Mouse (Mus musculus) heart, embryonic 13.5 days (tissue): ENCODE measurements around the gene Arhgef7. TPM values are rescaled to one million over a fixed set of nuclear protein-coding genes. Genes with fewer than 3 reads are reported as not detected.

ENCODE experiments used
- ATAC-seq: fragments of 200-750 bp; cut with Nextera tagmentation; 2 replicates; pipeline ENCODE4 v1.8.0; 2017; ENCODE audit warnings: moderate TSS enrichment; ENCODE audit not compliant: insufficient number of reproducible peaks, low FRiP score, low TSS enrichment; ENCODE audit errors: extremely low read depth
- H3K27ac ChIP-seq: fragments of 300-500 bp; sonication (generic); replicated peaks from 2 replicates; pipeline ENCODE4 v1.5.1; 2015; ENCODE audit warnings: moderate library complexity, mild to moderate bottlenecking, inconsistent platforms
- H3K27me3 ChIP-seq: fragments of 300-500 bp; sonication (generic); replicated peaks from 2 replicates; pipeline ENCODE4 v1.6.1; 2015; ENCODE audit warnings: mild to moderate bottlenecking, inconsistent platforms
- H3K36me3 ChIP-seq: fragments of 300-500 bp; sonication (generic); 2 replicates; pipeline ENCODE4 v1.6.1; 2015; ENCODE audit warnings: mild to moderate bottlenecking, inconsistent platforms
- H3K4me1 ChIP-seq: fragments of 300-500 bp; sonication (generic); 2 replicates; pipeline ENCODE4 v1.6.1; 2015; ENCODE audit warnings: inconsistent platforms
- H3K4me2 ChIP-seq: fragments of 300-500 bp; sonication (generic); 2 replicates; pipeline ENCODE4 v1.6.1; 2015; ENCODE audit warnings: inconsistent platforms, mild to moderate bottlenecking, moderate library complexity
- H3K4me3 ChIP-seq: fragments of 300-500 bp; sonication (generic); 2 replicates; pipeline ENCODE4 v1.5.1; 2015; ENCODE audit warnings: moderate library complexity, mild to moderate bottlenecking, inconsistent platforms
- H3K9ac ChIP-seq: fragments of 300-500 bp; sonication (generic); 2 replicates; pipeline ENCODE4 v1.6.1; 2015; ENCODE audit warnings: inconsistent platforms, mild to moderate bottlenecking, moderate library complexity
- H3K9me3 ChIP-seq: fragments of 300-500 bp; sonication (generic); 2 replicates; pipeline ENCODE4 v1.6.1; 2016; ENCODE audit warnings: inconsistent platforms
- WGBS: fragments of 180-500 bp; shearing (Covaris S2); methylation state at CpG from one replicate; pipeline ENCODE4 v1.1.7; 2015; ENCODE audit warnings: mixed read lengths; 5-methylcytosine and 5-hydroxymethylcytosine counted together
- polyA plus RNA-seq: library from polyadenylated mRNA; unstranded; fragments of >200 nt; fragmentation: Nextera tagmentation; extraction: Ambion mirVana; gene quantifications from 2 replicates; pipeline ENCODE4 v1.2.1, GENCODE M21; 2015

Gene Arhgef7
- polyA plus RNA-seq, 1 experiment from 2014 or later = 44.8 TPM

DNA sequence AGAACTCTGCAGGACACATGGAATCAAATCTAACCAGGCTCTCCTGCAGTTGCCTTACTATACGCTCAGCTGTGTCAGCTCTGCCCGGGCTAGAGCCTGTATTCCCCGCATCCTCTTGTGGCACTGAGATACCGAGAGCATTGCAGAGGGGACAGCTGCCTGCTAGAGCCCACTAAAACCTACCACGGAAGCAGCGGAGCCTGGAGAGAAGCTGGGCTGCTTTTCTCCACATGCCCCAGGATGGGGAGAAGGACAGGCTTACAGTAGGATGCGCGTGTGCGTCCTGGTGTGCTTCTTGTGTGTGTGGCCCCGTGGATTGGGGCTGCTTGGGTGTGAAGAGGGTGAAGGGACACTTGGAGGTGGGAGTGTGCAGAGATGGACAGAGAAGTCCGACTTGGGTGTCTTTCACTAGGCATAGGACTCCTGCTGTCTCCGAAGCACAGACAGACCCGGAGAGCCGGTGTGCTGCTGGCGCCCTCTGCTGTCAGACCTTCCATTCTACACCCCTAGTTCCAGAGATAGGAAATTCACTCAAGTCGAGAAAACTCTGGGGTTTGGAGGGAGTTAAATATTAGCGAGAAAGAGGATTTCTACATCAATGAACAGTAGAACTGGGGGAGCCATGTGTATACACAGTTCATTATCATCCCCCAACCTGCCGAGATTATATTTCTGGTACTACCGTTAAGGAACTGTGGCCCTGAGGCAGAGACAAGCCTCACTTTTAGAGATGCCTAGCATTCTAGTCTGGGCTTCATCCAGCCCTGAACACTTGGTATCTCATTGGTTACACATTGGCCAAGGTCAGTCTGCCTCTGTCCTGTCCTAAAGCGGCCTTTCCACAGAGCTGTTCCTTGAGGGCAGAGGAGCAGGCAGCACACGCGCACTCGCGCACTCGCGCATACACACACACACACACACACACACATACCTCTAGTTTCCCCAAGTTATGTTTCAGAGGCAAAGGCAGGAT, 27.2 kb upstream of the Arhgef7 start:
- H3K9me3 ChIP-seq = no peaks in the 10 kb centered on the region
- H3K27ac ChIP-seq = 0 out of 2 replicates have a peak overlapping the region, but pooled peaks have one; percentile 29
- H3K36me3 ChIP-seq = no peaks in the 10 kb centered on the region
- H3K4me1 ChIP-seq = peaks cover 20% of the 10 kb centered on the region
- peak; percentile 56; the same call in 1 of the 2 replicates for ATAC-seq
- H3K9ac ChIP-seq = peak overlapping the region; percentile 67
- peak overlapping the region; percentile 36 for H3K4me3 ChIP-seq
- WGBS = 33% methylated on average over 26 of the region's 26 CpGs
- peaks cover 6% of the 10 kb centered on the region for H3K27me3 ChIP-seq
- peak overlapping the region; percentile 65 for H3K4me2 ChIP-seq

DNA sequence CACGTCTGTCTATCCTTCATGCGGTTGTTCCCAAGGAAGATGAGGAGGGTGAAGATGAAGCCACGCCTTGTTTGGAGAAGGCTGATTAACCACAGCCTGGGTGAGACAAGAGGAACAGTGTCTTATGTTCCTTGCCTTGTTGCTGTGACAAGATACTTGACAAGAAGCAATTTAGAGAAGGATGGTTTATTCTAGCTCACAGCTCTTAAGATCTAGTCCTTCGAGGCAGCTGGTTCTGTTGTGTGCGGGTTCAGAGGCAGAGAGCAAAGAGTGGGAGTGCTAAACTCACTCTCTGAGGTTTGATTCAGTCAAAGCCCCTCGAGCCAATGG, 26.5 kb upstream of the Arhgef7 start, which contains the start of gene 1700016D06Rik:
1700016D06Rik (minus strand) TSS at position 31 of the 330 bp plus-strand sequence.
- WGBS = 58% methylated on average over 6 of the region's 6 CpGs
- ATAC-seq = no peak
- Histone ChIP-seq H3K36me3 (no peaks in the 10 kb centered on the region), H3K27ac (0 out of 2 replicates have a peak within 1 kb of the TSS, but pooled peaks have one; percentile 29), H3K4me2 (peak within 1 kb of the TSS; percentile 65), H3K9ac (peak within 1 kb of the TSS; percentile 67), H3K27me3 (peaks cover 6% of the 10 kb centered on the region), H3K4me1 (peaks cover 22% of the 10 kb centered on the region), H3K9me3 (no peaks in the 10 kb centered on the region), H3K4me3 (peak within 1 kb of the TSS; percentile 36)

DNA sequence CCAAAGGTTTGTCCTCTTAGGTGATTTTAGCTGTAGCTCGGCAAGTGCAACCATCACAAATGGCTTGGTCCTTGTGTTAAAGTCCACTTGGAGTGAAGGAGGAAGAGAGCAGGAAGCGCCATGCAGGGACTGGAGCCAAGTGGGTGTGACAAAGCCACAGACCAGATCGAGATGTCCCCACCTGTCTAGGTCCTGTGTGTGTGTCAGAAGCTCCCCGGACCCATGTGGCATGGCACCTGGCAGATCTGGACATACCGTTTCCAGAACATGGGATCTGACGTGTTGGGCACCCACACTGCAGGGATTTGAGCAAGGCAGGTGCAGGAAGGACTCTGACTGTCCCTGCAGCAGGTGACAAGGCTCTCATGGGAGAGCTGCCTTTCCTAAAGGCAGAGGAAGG, 26.1 kb upstream of the Arhgef7 start:
- Histone ChIP-seq H3K9me3 (no peaks in the 10 kb centered on the region), H3K36me3 (no peaks in the 10 kb centered on the region), H3K4me1 (peaks cover 26% of the 10 kb centered on the region), H3K4me2 (no peak overlapping the region), H3K9ac (no peak overlapping the region), H3K27me3 (peaks cover 6% of the 10 kb centered on the region), H3K27ac (no peak overlapping the region), H3K4me3 (no peak overlapping the region)
- no peak for ATAC-seq
- WGBS = 77% methylated on average over 6 of the region's 6 CpGs

GRCm38 (mm10) chr8:11703789-11704188, 23.7 kb upstream of the Arhgef7 start:
- 81% methylated on average over 5 of the region's 5 CpGs for WGBS
- Histone ChIP-seq H3K4me2 (no peak overlapping the region), H3K4me3 (no peak overlapping the region), H3K4me1 (peaks cover 50% of the 10 kb centered on the region), H3K36me3 (no peaks in the 10 kb centered on the region), H3K27ac (no peak overlapping the region), H3K27me3 (peaks cover 6% of the 10 kb centered on the region), H3K9ac (no peak overlapping the region), H3K9me3 (no peaks in the 10 kb centered on the region)
- ATAC-seq = no peak

DNA sequence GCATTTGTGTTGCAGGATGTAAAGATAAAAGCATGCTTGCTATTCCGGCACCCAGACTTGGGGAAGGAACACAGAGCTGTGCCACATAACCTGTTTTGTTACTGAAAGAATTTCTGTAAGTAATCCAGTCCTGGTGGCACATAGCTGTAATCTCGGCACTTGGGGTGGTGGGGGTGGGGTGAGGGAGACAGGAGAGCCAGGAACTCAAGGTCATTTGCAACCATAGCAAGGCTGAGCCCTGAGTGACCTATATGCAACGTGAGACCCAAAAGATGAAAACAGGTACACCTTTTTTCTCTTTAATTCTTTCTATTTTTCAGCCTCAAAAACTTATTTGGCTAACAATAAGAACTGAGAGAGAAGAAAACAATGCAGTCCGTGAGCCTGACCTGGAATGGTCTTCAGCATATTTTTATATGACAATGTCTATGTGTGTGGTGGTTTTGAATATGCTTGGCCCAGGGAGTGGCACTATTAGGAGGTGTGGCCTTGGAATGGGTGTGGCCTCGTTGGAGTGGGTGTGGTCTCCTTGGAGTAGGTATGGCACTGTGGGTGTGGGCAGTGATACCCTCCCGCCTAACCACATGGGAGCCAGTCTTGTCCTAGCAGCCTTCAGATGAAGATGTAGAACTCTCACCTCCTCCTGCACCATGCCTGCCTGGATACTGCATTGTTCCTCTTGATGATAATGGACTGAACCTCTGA, 22.7 kb upstream of the Arhgef7 start:
- peaks cover 54% of the 10 kb centered on the region for H3K4me1 ChIP-seq
- no peak for ATAC-seq
- WGBS = 49% methylated on average over 6 of the region's 6 CpGs

GRCm38 (mm10) chr8:11705818-11706217, 21.7 kb upstream of the Arhgef7 start:
- Histone ChIP-seq H3K9me3 (no peaks in the 10 kb centered on the region), H3K9ac (no peak overlapping the region; the same call in 1 of the 2 replicates), H3K27me3 (no peaks in the 10 kb centered on the region), H3K4me1 (peaks cover 52% of the 10 kb centered on the region), H3K4me2 (peak overlapping the region; percentile 24; the same call in 1 of the 2 replicates), H3K27ac (peak overlapping the region; percentile 96), H3K36me3 (no peaks in the 10 kb centered on the region), H3K4me3 (no peak overlapping the region)
- WGBS = 34% methylated on average over 12 of the region's 12 CpGs
- ATAC-seq = peak; percentile 44

More for the DNA sequence above, 22.7 kb upstream of the Arhgef7 start:
- no peaks in the 10 kb centered on the region for H3K36me3 ChIP-seq
- no peaks in the 10 kb centered on the region for H3K9me3 ChIP-seq
- H3K4me3 ChIP-seq = no peak overlapping the region
- no peak overlapping the region for H3K9ac ChIP-seq
- H3K27me3 ChIP-seq = peaks cover 4% of the 10 kb centered on the region
- peak overlapping the region; percentile 96 for H3K27ac ChIP-seq
- H3K4me2 ChIP-seq = no peak overlapping the region

DNA sequence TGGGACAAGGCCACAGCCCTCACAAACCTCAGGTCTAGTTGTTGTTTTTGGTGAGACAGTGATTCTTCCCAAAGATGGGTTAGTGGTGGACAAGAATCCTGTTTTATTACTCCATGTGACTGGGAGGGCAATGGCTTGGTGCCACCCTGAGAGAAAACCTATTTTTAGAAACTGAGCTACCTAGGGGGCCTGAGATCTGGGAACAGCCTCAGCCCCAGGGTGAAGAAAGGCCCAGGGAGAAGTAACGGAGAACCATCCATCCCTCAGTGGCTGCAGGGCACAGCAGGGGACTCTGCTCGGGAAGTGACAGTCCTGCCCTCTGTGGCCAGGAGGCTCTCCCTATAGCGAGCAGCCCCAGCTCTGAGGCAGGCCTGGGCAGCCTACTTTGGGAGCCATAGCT, 19.8 kb upstream of the Arhgef7 start:
- 12% methylated on average over 3 of the region's 3 CpGs for WGBS
- ATAC-seq = no peak
- Histone ChIP-seq H3K27ac (peak overlapping the region; percentile 96), H3K4me1 (peaks cover 56% of the 10 kb centered on the region), H3K9me3 (no peaks in the 10 kb centered on the region), H3K27me3 (no peaks in the 10 kb centered on the region), H3K36me3 (no peaks in the 10 kb centered on the region), H3K4me2 (no peak overlapping the region), H3K9ac (peak overlapping the region; percentile 67), H3K4me3 (no peak overlapping the region)

DNA sequence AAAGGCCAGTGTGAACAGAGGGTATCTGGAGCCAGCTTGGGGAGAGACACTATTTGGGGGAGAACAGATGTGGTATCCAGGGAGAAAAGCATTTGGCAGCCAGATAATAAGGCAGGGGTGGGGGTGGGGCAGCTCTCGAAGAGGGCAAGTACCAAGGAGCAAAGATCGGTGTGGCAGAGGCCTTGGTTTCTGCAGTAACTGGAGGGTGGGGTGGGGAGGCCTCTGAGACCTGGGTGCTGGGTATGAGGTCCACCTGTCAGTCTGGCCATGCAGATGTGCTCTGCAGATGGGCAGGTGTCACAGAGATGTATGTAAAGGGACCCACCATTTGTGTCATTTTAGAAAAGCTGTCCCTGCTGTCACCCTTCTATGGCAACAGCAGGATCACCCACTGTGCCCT, 18.7 kb upstream of the Arhgef7 start:
- 37% methylated on average over 2 of the region's 2 CpGs for WGBS

GRCm38 (mm10) chr8:11709542-11709941, 18.0 kb upstream of the Arhgef7 start:
- H3K36me3 ChIP-seq = no peaks in the 10 kb centered on the region
- no peaks in the 10 kb centered on the region for H3K27me3 ChIP-seq
- no peak overlapping the region for H3K4me3 ChIP-seq
- no peak for ATAC-seq
- H3K9me3 ChIP-seq = no peaks in the 10 kb centered on the region
- H3K4me2 ChIP-seq = no peak overlapping the region
- H3K27ac ChIP-seq = no peak overlapping the region
- no peak overlapping the region for H3K9ac ChIP-seq
- H3K4me1 ChIP-seq = peaks cover 54% of the 10 kb centered on the region
- 82% methylated on average over 3 of the region's 3 CpGs for WGBS

More for the DNA sequence above, 18.7 kb upstream of the Arhgef7 start:
- H3K9ac ChIP-seq = no peak overlapping the region
- ATAC-seq = no peak
- no peaks in the 10 kb centered on the region for H3K36me3 ChIP-seq
- no peak overlapping the region for H3K4me3 ChIP-seq
- H3K9me3 ChIP-seq = no peaks in the 10 kb centered on the region
- H3K4me2 ChIP-seq = no peak overlapping the region
- peaks cover 56% of the 10 kb centered on the region for H3K4me1 ChIP-seq
- H3K27me3 ChIP-seq = no peaks in the 10 kb centered on the region
- H3K27ac ChIP-seq = no peak overlapping the region

DNA sequence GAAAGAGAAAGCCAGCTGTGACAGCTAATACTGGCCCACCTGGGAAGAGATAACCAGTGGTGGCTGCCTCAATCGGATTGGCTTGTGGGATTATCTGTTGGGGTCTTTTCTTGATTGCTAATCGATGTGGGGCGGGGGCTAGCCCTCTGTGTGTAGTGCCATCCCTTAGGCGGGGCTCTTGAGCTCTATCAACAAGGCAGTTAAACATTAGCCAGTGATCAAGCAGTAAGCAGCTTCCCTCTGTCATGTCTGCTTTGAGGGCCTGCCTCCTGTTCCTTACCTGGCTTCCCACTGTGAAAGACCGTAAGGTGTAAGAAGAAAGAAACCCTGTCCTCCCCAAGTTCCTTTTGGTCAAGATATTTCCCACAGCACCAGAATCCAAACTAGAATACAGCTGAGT, 17.1 kb upstream of the Arhgef7 start:
- no peak overlapping the region for H3K27ac ChIP-seq
- WGBS = 36% methylated on average over 5 of the region's 5 CpGs

DNA sequence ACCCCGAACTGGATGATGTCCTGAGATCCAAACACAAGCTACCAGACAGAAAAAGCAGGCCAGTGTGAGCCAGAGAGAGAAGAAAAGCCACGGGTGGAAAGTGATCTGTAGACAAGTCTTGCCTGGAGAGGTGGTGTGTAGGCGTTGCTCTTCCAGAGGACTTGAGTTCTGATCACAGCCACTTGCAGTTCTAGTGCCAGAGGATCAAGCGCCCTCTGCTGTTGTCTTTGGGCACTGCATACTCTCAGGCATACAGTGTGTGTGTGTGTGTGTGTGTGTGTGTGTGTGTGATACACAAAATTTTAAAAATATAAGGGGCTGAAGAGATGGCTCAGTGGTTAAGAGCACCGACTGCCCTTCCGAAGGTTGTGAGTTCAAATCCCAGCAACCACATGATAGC, 15.3 kb upstream of the Arhgef7 start:
- Histone ChIP-seq H3K9me3 (no peaks in the 10 kb centered on the region), H3K27ac (no peak overlapping the region), H3K27me3 (no peaks in the 10 kb centered on the region), H3K4me3 (no peak overlapping the region), H3K4me2 (no peak overlapping the region), H3K9ac (no peak overlapping the region), H3K4me1 (peaks cover 35% of the 10 kb centered on the region), H3K36me3 (no peaks in the 10 kb centered on the region)
- no peak for ATAC-seq
- WGBS = 85% methylated on average over 6 of the region's 6 CpGs

More for the DNA sequence above, 17.1 kb upstream of the Arhgef7 start:
- H3K36me3 ChIP-seq = no peaks in the 10 kb centered on the region
- H3K4me2 ChIP-seq = no peak overlapping the region
- H3K4me3 ChIP-seq = no peak overlapping the region
- no peak overlapping the region for H3K9ac ChIP-seq
- no peak for ATAC-seq
- H3K27me3 ChIP-seq = no peaks in the 10 kb centered on the region
- peaks cover 48% of the 10 kb centered on the region for H3K4me1 ChIP-seq
- H3K9me3 ChIP-seq = no peaks in the 10 kb centered on the region
